Mouse (Mus musculus) adrenal gland (tissue): ENCODE data around the gene Polr2l.

Experiments used
- intact Hi-C: fragments of 180-260 bp; cut with DNase I; formaldehyde crosslinking; loops from one replicate; pipeline ENCODE4 v1.15.1; 2025

Polr2l gene

DNA sequence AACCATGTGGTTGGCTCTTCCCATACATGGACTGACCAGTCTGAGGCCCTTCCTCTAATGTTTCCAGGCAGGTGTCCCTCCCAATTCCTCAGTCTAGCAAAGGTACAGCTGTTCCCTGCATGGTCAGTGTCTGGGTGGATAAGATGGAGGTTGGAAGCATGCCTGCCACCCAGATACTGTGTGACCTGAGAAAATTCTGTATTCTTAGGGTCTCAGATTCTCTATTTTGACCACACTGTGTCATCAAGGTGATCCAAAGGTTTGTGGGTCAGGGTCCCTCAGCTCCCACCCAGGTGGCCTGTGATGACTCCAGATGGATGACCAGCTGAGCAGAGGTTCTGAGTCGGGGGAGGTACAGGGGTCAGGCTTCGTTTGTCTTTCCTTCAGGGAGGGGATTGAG is 10.3 kb upstream of the Polr2l start:
- intact Hi-C loops: no loop called here

DNA sequence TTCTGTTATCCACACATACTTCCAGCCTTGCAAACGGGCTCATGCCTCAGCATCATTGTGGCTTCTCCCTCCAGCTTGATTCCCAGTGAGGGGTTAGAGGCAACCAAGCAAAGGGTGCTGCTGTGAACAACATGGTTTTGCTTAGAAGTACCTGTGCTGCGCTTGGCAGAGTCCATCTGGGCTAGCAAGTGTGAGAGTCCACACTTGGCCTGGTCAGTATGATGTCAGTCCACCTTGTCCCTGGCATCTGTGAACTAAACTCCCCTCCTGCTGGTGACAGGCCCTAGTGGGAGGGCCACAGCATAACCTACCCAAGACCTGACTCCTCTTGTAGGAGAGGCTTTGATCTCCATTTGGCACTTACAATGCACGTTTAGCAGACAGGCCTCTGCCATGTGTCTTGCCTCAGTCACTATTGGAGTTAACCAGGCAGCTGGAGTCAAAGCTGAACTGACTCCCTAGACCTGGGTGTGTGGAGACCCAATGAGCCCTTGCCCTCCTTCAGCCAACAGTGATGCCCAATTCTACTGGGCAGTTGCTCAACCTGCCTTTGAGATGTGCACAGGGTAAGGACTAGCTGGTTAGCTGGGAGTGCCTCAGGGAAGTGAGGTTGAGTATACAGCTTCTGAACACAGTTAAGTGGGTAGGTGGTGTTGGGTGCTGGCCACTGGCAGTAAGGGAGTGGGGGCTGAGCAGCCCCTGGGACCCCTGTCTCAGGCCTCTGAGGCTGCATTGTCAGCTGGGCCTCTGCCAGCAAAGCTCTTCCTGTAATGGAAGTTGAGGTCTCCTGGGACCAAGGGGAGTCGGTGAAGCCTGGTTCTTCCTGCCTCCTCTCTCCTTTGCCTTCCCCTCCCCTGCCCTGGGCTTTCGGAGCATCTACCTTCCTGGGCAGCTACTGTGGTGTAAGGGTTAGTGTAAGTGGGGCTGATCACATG is 9.5 kb upstream of the Polr2l start:
- intact Hi-C loops: loop anchor here (5.0 kb wide), 1 partner anchor 183 kb away; no protein-coding TSS in a partner anchor

DNA sequence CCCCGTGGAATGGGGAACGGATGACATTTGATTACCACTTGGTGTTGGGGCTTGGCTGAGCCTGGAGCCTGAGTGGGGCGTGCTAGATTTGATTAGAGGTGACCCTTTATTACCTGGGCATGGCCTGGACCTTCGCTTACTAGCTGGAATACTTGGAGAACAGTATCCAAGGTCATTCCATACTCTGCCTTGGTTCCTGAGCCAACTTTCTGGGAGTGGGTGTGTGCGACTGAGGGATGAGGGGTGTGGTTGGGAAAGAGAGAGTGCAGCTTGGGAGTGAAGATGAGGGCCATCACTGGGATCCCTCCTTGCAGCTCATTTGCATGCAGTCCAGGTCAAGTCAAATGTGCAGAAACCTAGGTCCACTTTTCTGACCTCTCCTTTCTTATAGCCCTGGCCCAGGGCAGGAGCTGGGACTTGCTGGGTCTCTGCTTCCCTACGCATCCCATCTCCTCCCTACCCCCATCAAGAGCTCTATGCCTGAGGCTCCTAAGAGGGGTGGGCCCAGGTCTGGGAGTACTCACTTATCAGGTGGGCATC is 8.3 kb upstream of the Polr2l start:
- intact Hi-C loops: loop anchor here (5.0 kb wide), 1 partner anchor 184 kb away; no protein-coding TSS in a partner anchor

DNA sequence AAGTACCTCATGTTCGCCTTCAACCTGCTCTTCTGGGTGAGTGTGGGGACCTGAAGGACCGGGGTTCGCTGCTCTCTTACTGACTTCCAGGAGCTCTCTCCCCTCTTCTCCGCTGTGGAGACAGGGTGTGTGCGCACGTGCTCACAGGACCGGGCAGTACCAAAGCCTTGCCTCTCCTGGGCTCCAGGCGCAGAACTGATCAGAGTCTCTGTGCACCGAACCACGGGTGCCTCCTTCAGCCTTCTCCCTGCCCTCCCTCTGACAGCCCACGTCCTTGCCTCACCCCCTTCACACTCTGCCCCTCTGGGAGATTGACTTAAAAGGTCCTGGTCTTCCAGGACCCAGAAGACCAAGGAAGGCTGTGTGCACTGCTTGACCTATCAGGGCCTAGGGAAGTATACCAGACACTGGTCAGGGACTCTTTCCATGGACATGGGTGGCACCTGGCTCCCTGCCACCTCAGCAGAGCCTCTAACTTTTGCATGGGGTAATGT is 7.6 kb upstream of the Polr2l start:
- intact Hi-C loops: loop anchor here (5.0 kb wide), 1 partner anchor 185 kb away; no protein-coding TSS in a partner anchor

DNA sequence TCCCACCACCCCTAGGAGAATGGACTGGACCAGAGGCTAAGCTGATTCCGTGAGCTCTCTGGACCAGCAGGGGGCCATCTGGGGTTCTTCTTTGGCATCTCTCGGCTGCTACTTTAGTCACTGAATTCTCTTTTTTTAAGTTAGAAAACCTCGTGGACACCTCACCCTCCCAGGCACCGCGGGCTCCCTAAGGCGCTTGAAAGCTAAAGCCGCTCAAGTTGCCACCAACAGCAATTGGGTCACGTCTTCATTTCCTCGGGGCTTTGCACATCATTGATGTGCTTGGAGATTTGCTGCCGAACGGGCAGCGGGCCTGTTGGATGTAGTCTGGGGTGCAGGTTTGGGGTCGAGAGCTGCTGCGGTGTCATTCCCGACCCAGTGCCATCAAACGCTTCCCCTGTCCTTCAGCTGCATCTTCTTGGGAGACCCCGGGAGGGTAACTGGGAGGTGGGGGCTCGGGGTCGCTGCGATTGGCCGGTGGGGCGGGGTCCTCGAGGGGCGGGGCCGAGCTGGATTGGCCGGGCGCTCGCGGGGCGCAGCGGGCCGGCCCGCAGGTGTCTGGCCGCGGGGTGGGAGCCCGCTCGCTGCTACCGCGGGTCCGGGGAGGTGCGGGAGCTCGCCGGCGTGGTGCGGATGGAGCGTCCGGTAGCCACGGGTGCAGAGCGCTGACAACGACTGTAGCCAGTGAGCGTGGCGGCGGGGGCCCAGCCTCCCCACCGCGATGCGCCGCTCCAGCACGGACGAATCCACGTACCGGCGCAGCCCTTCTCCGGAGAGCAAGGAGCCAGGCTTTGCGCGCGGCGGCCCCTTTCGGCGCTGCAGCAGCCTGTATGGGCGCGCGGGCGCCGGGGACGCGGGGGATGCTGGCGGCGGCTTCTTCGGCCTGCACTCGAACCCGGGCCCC is 6.8 kb upstream of the Polr2l start:
- intact Hi-C loops: loop anchor here (5.0 kb wide), 1 partner anchor 186 kb away; no protein-coding TSS in a partner anchor

DNA sequence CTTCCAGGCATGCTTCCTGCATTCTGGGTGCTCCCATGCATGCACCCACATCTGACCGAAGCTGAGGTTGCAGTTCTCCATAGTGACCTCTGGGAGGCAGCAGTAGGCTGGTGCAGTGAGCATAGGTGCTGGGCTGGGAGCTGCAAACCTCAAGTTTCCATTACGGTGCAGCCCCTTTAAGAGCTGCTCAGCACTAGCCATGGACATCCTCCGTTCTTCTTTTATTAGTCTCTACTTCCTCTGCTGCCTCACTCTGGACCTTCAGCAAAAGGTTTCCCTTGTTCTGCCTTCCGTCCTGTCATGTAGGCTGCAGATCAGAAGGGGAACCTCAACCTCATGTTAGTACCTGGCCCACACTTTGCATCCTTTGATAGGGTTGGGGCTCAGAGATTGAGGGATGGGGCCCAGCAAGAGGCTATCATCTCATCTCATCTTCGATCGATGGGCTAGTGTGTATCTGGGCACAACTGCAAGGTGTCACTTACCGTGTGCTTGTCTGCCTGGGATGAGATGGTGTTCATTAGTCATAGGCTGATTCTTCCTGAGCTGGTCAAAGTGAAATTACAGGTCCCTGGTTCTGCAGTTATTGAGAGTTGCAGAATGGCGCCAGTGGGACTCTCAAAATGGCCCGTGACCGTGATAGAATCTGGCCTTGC is 6.0 kb upstream of the Polr2l start:
- intact Hi-C loops: loop anchor here (1.0 to 5.0 kb wide), 2 partner anchors 44 to 186 kb away; no protein-coding TSS in a partner anchor

DNA sequence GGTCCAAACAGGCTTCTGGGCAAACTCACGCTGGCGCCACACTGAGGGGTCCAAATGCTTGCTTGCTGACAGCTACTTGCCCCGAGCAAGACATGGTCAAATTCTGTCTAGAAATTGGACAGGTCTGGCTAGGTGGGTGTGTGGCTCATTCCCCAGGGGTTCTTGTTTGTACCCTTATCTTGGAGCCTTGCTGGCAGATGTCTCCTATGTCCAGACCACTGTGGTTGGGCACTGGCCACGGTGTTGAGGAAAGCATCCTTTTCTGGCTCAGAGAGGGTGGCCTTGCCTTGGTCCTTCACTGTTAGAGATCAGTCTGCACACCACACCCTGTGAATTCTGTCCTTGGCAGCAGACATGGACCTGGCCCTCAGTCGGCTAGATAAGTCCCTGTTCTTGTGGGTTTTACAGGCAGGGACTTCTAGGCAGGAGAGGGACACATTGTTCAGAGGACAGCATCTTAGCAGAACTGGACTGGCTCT is 3.4 kb upstream of the Polr2l start:
- intact Hi-C loops: no loop called here

DNA sequence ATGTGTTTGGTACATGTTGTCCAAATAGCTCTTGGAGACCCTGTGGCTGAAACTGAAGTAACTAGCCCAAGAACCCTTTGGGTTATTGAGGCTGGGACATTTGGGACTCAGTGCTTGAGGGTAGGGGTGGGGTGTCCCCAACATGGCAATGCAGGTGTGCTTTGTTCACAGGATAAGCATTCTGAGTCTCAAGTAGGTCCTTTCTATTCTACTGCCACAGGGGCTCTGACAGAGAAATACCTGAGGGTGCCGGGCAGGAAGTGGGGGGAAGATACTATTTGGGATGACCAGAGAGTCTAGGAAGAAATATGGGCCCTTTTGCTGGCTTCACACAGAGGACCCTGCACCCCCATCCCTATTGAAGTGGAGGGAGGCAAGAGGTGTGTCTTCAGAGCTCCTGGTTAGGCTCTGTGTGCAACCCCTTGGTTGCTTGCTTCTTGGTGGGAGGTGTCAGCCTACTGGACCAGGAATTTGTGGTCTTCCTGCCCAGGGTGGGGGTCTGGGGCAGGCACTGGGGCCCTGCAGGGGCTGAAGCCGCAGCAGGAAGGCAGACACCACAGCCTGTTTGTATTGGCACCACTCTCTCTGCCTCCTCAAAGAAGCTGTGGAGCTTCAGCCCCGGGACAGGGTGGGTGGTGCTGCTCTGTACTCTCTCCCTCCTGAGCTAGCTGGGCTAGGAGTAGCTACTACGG is 2.8 kb upstream of the Polr2l start:
- intact Hi-C loops: no loop called here

DNA sequence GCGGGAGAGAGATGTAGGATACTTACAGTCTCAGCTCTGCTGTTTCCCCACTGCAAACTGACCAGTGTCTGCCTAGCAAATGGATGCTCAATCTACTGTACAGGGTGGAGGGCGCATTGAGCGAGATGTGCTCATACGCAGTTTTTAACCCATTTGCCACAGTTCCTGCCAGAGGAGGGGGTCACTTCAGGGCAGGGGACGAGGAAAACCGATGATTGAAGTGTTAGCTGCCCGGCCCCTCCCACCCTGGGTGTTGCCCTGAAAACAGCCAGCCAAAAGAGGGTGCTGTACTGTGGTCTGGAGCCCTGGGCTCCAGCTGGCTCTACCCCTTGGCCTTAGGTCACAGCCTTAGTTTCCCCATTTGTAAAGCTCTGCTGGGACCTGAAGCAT is 2.0 kb upstream of the Polr2l start:
- intact Hi-C loops: loop anchor here (1.0 kb wide), 1 partner anchor 9 kb away; no protein-coding TSS in a partner anchor

DNA sequence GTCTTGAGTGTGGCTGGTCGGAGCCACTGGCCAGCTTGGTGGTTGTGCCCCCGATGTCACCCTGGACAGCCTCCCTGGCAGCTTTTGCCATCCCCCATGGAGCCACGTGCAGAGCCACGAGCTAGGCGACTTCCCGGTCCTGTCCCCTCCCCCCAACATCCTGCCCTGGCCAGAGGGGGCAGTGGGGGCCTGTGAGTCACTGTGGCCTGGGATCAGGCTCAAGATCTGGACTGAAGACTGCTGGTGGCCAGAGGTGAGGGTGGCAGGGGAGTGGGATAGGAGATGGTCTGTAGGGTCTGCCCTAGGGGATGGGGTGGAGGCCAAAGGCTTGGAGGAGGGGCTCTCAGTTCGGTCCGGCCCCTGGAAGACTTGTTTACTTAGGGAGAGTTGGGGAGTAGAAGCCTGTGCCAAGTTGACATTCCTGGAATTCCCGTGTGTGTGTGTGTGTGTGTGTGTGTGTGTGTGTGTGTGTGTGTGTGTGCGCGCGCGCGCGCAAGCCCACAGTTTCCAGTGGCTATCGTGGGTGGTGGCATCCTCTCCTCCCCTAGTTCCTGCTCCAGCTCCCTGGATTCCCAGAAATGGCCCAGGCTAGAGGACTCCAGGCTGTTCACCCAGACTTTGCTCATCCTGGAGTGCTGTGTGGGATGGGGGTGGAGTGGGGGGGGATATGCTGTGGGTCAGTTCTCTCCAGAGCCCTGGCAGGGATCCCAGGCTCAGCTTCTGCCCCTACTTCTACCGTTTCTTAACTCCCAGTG is 1.5 kb upstream of the Polr2l start:
- intact Hi-C loops: loop anchor here (1.0 kb wide), 1 partner anchor 8 kb away; no protein-coding TSS in a partner anchor

DNA sequence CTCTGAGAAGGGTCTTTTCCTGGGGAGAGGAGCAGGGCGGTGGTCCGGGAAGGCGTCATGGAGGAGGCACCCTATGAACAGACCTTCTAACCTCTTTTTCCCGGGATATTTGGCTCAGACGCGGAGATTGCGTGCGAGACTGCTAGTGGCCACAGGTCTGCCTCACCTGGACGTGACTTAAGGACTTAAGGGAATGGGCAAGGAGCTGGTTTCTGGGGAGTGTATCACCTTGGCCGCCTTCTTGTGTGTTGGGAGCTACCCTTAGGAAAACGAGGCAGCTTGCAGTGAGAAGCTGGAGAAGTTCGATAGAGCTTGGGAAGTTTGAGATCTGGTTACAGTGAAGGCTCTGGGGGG is 850 bp upstream of the Polr2l start:
- intact Hi-C loops: loop anchor here (1.0 kb wide), 1 partner anchor 7 kb away; no protein-coding TSS in a partner anchor

DNA sequence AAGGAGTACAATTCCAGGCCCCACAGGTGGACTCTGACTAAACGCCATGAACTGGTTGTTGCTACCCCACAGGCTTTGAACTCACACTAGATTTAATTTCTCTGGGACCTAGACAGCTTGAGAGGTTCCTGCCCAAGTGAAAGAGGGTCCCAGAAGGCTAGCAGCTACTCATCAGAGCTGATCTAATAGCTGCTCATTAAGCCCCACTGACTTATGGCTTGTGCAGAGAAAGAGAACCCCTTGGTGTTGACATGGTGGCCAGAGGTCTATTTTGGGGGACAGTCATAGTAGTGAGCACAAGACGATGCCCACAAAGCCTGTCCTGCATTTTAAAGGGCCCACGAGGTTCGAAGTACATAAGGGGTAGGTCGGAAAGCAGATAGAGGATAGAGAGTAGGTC is 772 bp downstream of the Polr2l start:
- intact Hi-C loops: no loop called here

DNA sequence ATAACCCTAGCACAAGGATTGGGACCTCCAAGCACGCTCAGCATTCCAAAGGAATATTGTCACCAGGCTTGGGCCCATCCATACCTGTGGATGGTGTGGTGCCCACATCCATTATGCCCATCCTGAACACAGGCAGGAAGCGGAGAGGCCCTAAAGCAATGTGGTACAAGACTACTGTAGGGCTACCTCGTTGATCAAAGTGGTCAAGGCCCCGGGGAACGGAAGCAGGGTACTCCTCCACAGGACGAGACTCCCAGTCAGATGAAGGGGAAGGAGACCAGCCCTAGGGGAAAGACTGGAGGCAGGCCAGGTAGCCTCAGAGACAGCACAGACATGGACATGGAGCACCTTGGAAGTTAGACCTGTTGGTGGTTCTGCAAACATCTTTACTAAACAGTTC is 2.2 kb downstream of the Polr2l start:
- intact Hi-C loops: no loop called here

DNA sequence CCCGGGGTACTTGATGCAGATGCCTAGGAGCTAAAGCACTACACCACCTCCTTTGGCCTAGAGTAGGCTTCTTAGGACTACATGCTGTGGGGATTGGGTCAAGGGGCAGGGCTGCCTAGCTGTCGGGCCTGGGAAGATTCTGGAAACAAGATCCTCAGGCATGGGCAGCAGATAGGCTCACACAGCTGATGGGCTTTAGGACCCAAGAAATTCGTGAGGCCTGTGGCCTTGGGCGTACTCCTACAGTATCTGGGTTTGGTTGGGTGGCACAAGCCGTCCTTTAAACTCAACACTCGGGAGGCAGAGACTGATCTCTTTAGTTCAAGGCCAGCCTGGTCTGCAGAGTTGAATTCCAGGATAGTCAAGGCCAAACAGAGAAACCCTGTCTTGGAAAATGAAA is 2.7 kb downstream of the Polr2l start:
- intact Hi-C loops: no loop called here

DNA sequence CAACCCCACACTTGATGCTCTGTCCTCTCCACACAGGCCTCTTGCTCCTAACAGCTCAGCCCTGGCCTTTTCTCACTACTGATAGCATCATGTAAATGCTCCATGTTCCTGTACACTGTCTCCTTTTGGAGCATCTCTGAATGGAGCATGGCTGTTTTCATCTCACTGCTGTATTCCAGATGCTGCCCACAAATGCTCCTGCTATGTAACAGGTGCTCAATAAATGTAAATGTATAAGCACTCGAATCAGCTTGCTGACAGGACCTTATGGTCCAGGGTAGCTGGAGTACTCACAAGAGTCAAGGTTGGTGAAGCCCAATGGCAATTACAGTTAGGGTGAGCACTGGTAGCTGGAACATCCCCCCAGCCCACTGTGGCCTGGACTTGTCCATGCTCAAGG is 3.7 kb downstream of the Polr2l start:
- intact Hi-C loops: no loop called here

DNA sequence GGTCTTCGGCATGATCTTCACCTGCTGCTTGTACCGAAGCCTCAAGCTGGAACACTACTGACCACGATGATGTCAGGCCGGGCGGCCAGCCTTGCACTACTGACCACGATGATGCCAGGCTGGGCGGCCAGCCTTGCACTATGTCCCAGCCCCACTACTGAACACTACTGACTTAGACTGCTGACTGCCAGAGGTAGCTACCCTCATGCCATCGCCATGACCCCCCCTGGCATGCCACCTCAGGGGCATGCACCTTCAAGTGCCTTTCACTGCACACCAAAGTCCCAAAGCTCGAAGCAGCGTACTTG is 4.3 kb downstream of the Polr2l start:
- intact Hi-C loops: no loop called here

DNA sequence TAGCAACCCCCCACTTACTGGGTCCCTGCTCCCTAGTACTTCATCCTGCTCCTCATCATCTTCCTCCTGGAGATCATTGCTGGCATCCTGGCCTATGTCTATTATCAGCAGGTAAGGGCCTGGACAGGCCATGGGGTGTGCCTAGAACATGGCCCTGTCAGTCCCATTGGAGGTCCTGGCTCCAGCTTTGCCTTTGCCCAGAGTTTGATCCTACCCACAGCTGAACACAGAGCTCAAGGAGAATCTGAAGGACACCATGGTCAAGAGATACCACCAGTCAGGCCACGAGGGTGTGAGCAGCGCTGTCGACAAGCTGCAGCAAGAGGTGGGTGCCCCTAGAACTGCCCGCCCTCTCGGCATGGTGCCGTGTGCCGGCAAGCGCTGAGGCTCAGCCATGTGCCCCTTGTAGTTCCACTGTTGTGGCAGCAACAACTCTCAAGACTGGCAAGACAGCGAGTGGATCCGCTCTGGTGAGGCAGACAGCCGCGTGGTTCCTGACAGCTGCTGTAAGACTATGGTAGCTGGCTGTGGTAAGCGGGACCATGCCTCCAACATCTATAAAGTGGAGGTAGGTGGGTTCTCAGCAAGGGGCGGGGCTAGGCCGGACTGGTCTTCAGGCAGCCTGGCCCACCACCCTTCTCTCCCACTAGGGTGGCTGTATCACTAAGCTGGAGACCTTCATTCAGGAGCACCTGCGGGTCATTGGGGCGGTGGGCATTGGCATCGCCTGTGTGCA is 4.9 kb downstream of the Polr2l start:
- intact Hi-C loops: no loop called here

DNA sequence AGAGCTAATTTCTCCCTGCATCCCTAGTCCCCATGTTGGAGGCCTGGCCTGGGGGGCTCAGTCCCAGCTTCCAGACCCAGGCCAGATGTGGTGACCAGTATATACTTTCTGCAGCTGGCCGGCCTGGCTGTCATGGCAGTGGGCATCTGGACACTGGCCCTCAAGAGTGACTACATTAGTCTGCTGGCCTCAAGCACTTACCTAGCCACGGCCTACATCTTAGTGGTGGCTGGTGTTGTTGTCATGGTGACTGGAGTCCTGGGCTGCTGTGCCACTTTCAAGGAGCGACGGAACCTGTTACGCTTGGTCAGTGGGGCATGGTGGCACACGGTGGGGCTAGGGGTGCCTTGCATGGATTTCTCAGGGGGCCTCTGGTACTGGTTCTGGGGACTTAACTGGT is 5.6 kb downstream of the Polr2l start:
- intact Hi-C loops: no loop called here
